Mouse (Mus musculus) cerebellum, postnatal 25 days (tissue): ENCODE measurements around the gene Agrp.

ENCODE experiments used
- DNase-seq, 2 experiments: peaks; one replicate each; pipeline ENCODE4 v3.0.0; 2021; ENCODE audit warnings: mixed read lengths in 2 of 2

Gene Agrp

DNA sequence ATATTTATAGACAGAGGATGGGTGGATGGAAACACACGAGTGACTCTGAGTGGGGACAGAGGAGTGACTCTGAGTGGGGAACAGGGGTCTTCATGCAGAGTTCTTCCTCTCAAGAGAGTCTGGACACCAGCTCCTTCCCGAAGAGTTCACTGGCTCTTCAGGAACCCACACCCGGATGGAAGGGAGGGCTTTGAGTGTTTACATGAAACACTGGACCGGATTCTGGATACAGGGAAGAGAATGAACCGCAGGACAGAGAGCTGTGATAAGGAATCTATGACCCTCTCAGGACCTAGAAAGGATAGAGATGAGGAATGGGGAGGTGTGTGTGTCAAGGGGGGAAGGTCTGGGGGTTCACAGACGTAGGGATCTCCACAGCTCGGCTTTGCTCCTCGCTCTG lies 119.8 kb downstream of the Agrp start:
- DNase-seq, result no peak
